Mouse (Mus musculus): ENCODE measurements at regions not wholly inside any gene's neighbourhood (a gene's known extent, or its start where the extent isn't known, plus 50 kb on each side); places are given as distances from the start of the nearest gene placed in this dataset.

DNA sequence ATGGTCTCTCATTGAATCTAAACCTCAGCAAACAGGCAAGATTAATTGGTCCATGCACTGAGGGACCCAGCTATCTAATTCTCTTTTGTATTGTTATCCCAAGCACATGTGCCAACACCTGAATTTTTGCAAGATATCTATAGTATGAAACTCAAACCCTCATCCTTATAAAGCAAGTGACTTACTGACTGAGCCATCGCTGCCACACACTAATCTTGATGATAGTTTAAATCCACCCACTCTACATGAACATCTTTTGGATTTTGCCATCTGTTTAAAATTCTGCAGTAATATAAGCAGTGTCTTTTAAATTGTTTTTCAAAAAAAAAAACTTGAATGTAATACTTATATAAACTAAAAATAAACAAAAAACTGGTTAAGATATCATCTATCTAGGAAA, 280.9 kb downstream of the Pcdh10 start:
- H3K27me3 ChIP-seq (ENCODE audit: poor library complexity, severe bottlenecking): no peaks in the 10 kb centered on the region

GRCm38 (mm10) chr3:45670434-45670833, 292.2 kb downstream of the Pcdh10 start:
- no peaks in the 10 kb centered on the region for H3K9me3 ChIP-seq
- H3K36me3 ChIP-seq (replicated peaks): no peaks in the 10 kb centered on the region
- H3K4me3 ChIP-seq: no peak overlapping the region
- H3K27ac ChIP-seq: no peak overlapping the region
- H3K27me3 ChIP-seq (ENCODE audit: poor library complexity, severe bottlenecking): no peaks in the 10 kb centered on the region
- no peak for DNase-seq (ENCODE audit: extremely low spot score, low spot score)
- H3K4me1 ChIP-seq: no peaks in the 10 kb centered on the region

More for the DNA sequence above, 280.9 kb downstream of the Pcdh10 start:
- peaks cover 6% of the 10 kb centered on the region; the same call in 1 of the 2 replicates for H3K4me1 ChIP-seq
- no peak for DNase-seq (ENCODE audit: extremely low spot score, low spot score)
- WGBS: 95% methylated on average over 1 of the region's 1 CpGs
- H3K9me3 ChIP-seq: no peaks in the 10 kb centered on the region
- H3K4me3 ChIP-seq: no peak overlapping the region
- no peak overlapping the region for H3K27ac ChIP-seq
- H3K36me3 ChIP-seq (replicated peaks): no peaks in the 10 kb centered on the region

DNA sequence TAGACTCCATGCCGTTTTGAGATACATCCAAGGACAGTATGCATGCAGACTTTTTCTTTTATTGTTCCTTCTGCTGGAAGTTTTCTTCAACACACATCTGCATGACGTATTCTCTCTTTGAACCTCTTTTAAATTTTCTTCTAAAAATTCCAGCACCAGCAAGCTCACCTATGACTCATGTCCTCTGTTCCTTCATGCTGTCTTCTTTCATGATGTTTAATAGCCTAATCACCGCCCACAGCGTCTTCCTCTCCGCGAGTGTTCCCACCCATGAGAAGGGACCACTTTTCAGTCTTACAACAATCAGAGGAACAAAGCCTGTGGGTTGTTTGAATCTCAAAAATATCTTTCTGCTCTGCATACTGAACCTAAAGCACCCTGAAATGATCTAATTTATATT, 299.5 kb downstream of the Pcdh10 start:
- Histone ChIP-seq H3K4me1 (peaks cover 16% of the 10 kb centered on the region), H3K36me3 (replicated peaks) (no peaks in the 10 kb centered on the region), H3K4me3 (no peak overlapping the region), H3K9me3 (no peaks in the 10 kb centered on the region), H3K27me3 (ENCODE audit: poor library complexity, severe bottlenecking) (no peaks in the 10 kb centered on the region), H3K27ac (no peak overlapping the region)
- DNase-seq (ENCODE audit: extremely low spot score, low spot score): no peak
- WGBS: 93% methylated on average over 6 of the region's 6 CpGs

DNA sequence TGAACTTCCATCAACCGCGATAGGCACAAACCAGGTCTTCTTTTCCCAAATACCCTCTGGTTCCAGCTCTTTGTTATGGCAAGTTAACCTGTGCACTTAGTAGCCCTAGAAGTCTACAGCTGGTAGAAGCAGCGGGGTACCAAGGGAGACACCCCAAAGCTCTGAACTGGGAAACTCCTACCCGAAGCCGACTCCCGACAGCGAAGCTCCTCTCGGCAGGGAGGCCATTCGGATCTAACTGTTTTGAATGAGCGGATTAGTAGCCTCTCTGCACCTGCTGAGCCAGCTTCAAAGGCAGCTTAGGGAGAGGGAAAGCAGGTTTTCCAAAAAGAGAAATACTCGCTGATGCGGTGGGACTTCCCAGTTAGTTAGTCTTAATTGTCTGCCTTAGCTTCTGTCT, 303.2 kb downstream of the Pcdh10 start:
- H3K4me3 ChIP-seq: peak overlapping the region; percentile 34

DNA sequence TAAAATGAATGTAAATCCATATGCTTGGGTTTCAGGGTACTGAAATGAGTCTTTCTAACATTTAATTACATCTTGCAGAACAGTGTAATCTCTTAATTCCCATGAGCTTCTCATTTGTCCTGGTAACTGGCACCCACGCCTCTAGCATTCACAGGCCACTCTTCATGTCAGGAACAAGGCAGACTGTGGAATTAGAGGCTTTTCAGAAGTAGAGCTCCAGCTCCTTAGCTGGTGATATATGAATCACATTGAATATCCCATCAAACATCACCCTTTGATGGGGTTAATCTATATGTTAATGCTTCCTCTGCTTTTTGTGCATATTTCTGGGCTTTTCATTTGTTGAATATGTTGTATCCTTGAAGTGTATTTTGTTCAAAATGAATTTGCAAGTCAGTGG, 329.7 kb downstream of the Pcdh10 start:
- WGBS: 57% methylated on average over 1 of the region's 1 CpGs
- H3K27ac ChIP-seq: no peak overlapping the region
- no peaks in the 10 kb centered on the region for H3K27me3 ChIP-seq (ENCODE audit: poor library complexity, severe bottlenecking)
- no peak for DNase-seq (ENCODE audit: extremely low spot score, low spot score)
- H3K4me1 ChIP-seq: no peaks in the 10 kb centered on the region
- no peaks in the 10 kb centered on the region for H3K9me3 ChIP-seq
- no peak overlapping the region for H3K4me3 ChIP-seq
- no peaks in the 10 kb centered on the region for H3K36me3 ChIP-seq (replicated peaks)

More for the DNA sequence above, 303.2 kb downstream of the Pcdh10 start:
- Histone ChIP-seq H3K36me3 (replicated peaks) (no peaks in the 10 kb centered on the region), H3K4me1 (peaks cover 16% of the 10 kb centered on the region), H3K9me3 (no peaks in the 10 kb centered on the region), H3K27me3 (ENCODE audit: poor library complexity, severe bottlenecking) (no peaks in the 10 kb centered on the region), H3K27ac (no peak overlapping the region)
- peak; percentile 31 for DNase-seq (ENCODE audit: extremely low spot score, low spot score)
- WGBS: 2% methylated on average over 12 of the region's 12 CpGs
